Mouse (Mus musculus): ENCODE measurements around the gene A26c2.

A26c2 gene

GRCm38 (mm10) chr7:62823573-62823972 lies at the start of gene A26c2:
Gene A26c2, minus strand, starts transcription at chr7:62823673.
- 76% methylated on average over 7 of the region's 7 CpGs for WGBS

All from cerebral cortex, adult 2 months (tissue).